Mouse (Mus musculus): ENCODE results near the gene Tom1l2. TPM values are rescaled to one million over a fixed set of nuclear protein-coding genes. Genes with fewer than 3 reads are reported as not detected.

Tom1l2 gene
- polyA plus RNA-seq, 1 experiment from 2014 or later, result 12.6 TPM

- H3K4me2 ChIP-seq, result no peak overlapping the region
- H3K27me3 ChIP-seq (replicated peaks; ENCODE audit: control insufficient read depth, insufficient read depth, low read length), result no peaks in the 10 kb centered on the region
- H3K4me1 ChIP-seq (replicated peaks; ENCODE audit: control insufficient read depth, insufficient read depth, low read length), result no peaks in the 10 kb centered on the region
- ATAC-seq (replicated peaks; ENCODE audit: low FRiP score) (no peak), DNase-seq (ENCODE audit: low spot score) (no peak)
- no peak overlapping the region for H3K27ac ChIP-seq (ENCODE audit: low read depth, low read length)
- 75% methylated on average over 7 of the region's 7 CpGs for WGBS
- H3K9me3 ChIP-seq (ENCODE audit: control insufficient read depth, low read length), result no peaks in the 10 kb centered on the region
- no peak overlapping the region for H3K4me3 ChIP-seq (ENCODE audit: low read depth, low read length)
- H3K9ac ChIP-seq (ENCODE audit: low read depth, low read length), result no peak overlapping the region
- no peaks in the 10 kb centered on the region for H3K36me3 ChIP-seq (ENCODE audit: control insufficient read depth, insufficient read depth, low read length)
These were observed 5.8 kb upstream of the Tom1l2 start for GRCm38 (mm10) chr11:60358548-60358947.

DNA sequence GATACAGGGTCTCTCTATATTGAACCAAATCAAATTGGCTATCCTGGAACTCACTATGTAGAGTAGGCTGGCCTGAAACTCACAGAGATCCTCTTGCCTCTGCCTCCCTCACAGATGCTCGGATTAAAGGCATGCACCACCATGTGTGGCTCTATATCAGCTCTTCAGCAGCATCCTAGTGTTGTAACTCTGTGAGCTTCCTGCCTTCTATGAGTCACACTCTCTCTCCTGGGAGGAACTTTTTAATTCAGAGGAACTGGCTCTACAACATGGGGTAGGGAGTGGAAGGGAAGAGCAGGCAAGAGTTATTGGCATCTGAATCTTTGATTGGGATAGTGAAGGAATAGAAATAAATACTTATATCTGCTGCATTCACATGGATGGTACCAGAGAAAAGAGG, 4.4 kb upstream of the Tom1l2 start:
- H3K4me2 ChIP-seq, result no peak overlapping the region
- H3K36me3 ChIP-seq (ENCODE audit: control insufficient read depth, insufficient read depth, low read length), result no peaks in the 10 kb centered on the region
- H3K4me1 ChIP-seq (replicated peaks; ENCODE audit: control insufficient read depth, insufficient read depth, low read length), result peaks cover 2% of the 10 kb centered on the region
- DNase-seq (ENCODE audit: low spot score), result no peak
- no peaks in the 10 kb centered on the region for H3K27me3 ChIP-seq (replicated peaks; ENCODE audit: control insufficient read depth, insufficient read depth, low read length)
- H3K9me3 ChIP-seq (ENCODE audit: control insufficient read depth, low read length), result no peaks in the 10 kb centered on the region
- H3K9ac ChIP-seq (ENCODE audit: low read depth, low read length), result no peak overlapping the region
- ATAC-seq (replicated peaks; ENCODE audit: low FRiP score), result no peak
- 34% methylated on average over 1 of the region's 1 CpGs for WGBS
- H3K4me3 ChIP-seq (ENCODE audit: low read depth, low read length), result no peak overlapping the region
- H3K27ac ChIP-seq (ENCODE audit: low read depth, low read length), result no peak overlapping the region

DNA sequence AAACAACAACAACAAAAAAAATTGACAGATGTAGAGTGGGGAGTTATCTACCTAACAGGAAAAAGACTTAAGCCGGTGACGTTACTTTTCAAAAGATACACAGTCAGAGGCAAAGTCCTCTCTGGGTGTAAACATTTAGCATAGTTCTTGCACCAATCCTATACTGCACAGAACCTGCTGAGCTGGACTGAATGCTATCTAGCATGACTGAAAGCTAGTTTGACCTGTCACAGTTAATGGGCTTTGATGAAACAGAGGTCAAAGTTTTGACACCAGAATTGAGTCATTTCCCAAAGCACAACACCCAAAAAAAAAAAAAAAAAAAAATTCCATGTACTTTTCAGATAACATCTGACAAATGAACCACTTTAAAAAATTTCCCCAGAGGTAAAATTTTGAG, 3.2 kb upstream of the Tom1l2 start:
- no peak for ATAC-seq (replicated peaks; ENCODE audit: low FRiP score)
- Histone ChIP-seq H3K27ac (ENCODE audit: low read depth, low read length) (no peak overlapping the region), H3K36me3 (ENCODE audit: control insufficient read depth, insufficient read depth, low read length) (no peaks in the 10 kb centered on the region), H3K9ac (ENCODE audit: low read depth, low read length) (no peak overlapping the region), H3K4me3 (ENCODE audit: low read depth, low read length) (no peak overlapping the region), H3K9me3 (ENCODE audit: control insufficient read depth, low read length) (no peaks in the 10 kb centered on the region), H3K27me3 (replicated peaks; ENCODE audit: control insufficient read depth, insufficient read depth, low read length) (no peaks in the 10 kb centered on the region), H3K4me2 (no peak overlapping the region), H3K4me1 (replicated peaks; ENCODE audit: control insufficient read depth, insufficient read depth, low read length) (peaks cover 9% of the 10 kb centered on the region)
- 80% methylated on average over 2 of the region's 2 CpGs for WGBS
- DNase-seq (ENCODE audit: low spot score), result no peak

- Histone ChIP-seq H3K4me1 (replicated peaks; ENCODE audit: control insufficient read depth, insufficient read depth, low read length) (peaks cover 9% of the 10 kb centered on the region), H3K9me3 (ENCODE audit: control insufficient read depth, low read length) (no peaks in the 10 kb centered on the region), H3K4me2 (peak overlapping the region; percentile 99), H3K9ac (ENCODE audit: low read depth, low read length) (peak overlapping the region; percentile 79), H3K36me3 (ENCODE audit: control insufficient read depth, insufficient read depth, low read length) (no peaks in the 10 kb centered on the region), H3K4me3 (ENCODE audit: low read depth, low read length) (peak overlapping the region; percentile 78), H3K27me3 (replicated peaks; ENCODE audit: control insufficient read depth, insufficient read depth, low read length) (no peaks in the 10 kb centered on the region), H3K27ac (ENCODE audit: low read depth, low read length) (peak overlapping the region; percentile 53; the same call in 1 of the 2 replicates)
- WGBS, result 17% methylated on average over 11 of the region's 11 CpGs
- DNase-seq (ENCODE audit: low spot score) (no peak), ATAC-seq (replicated peaks; ENCODE audit: low FRiP score) (no peak)
These were observed 757 bp downstream of the Tom1l2 start for GRCm38 (mm10) chr11:60351925-60352371.

GRCm38 (mm10) chr11:60351388-60351787, 1.3 kb downstream of the Tom1l2 start:
- H3K27ac ChIP-seq (ENCODE audit: low read depth, low read length), result peak overlapping the region; percentile 53; the same call in 1 of the 2 replicates
- no peak overlapping the region for H3K9ac ChIP-seq (ENCODE audit: low read depth, low read length)
- H3K4me2 ChIP-seq, result peak overlapping the region; percentile 99
- ATAC-seq (replicated peaks; ENCODE audit: low FRiP score) (no peak), DNase-seq (ENCODE audit: low spot score) (no peak)
- no peaks in the 10 kb centered on the region for H3K27me3 ChIP-seq (replicated peaks; ENCODE audit: control insufficient read depth, insufficient read depth, low read length)
- H3K9me3 ChIP-seq (ENCODE audit: control insufficient read depth, low read length), result no peaks in the 10 kb centered on the region
- 68% methylated on average over 2 of the region's 2 CpGs for WGBS
- H3K4me3 ChIP-seq (ENCODE audit: low read depth, low read length), result peak overlapping the region; percentile 78; the same call in 1 of the 2 replicates
- no peaks in the 10 kb centered on the region for H3K36me3 ChIP-seq (ENCODE audit: control insufficient read depth, insufficient read depth, low read length)
- H3K4me1 ChIP-seq (replicated peaks; ENCODE audit: control insufficient read depth, insufficient read depth, low read length), result peaks cover 9% of the 10 kb centered on the region

DNA sequence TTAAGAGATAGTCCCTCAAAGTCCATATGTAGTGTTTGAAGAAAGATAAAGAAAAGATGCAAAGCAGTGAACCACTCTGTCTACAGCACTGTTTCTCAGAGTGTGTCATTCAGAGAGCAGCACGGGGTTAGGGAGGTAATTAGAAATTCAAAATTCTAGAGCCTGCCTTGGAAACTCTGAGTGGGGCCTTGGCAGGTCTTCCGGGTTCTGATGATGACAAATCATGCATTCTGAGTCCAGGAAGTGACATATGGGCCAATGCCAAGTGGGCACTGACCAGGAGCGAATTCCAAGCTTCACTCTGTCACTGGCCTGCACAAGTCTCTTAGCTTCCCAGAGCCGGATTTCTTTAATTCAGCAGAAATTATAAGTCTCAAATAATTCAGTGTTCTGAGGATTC, 6.2 kb downstream of the Tom1l2 start:
- peaks cover 2% of the 10 kb centered on the region for H3K4me1 ChIP-seq (replicated peaks; ENCODE audit: control insufficient read depth, insufficient read depth, low read length)
- 74% methylated on average over 4 of the region's 4 CpGs for WGBS
- no peak overlapping the region for H3K4me2 ChIP-seq
- H3K9me3 ChIP-seq (ENCODE audit: control insufficient read depth, low read length), result no peaks in the 10 kb centered on the region
- DNase-seq (ENCODE audit: low spot score) (no peak), ATAC-seq (replicated peaks; ENCODE audit: low FRiP score) (no peak)
- no peaks in the 10 kb centered on the region for H3K36me3 ChIP-seq (ENCODE audit: control insufficient read depth, insufficient read depth, low read length)
- no peak overlapping the region for H3K27ac ChIP-seq (ENCODE audit: low read depth, low read length)
- H3K9ac ChIP-seq (ENCODE audit: low read depth, low read length), result no peak overlapping the region
- H3K4me3 ChIP-seq (ENCODE audit: low read depth, low read length), result no peak overlapping the region
- H3K27me3 ChIP-seq (replicated peaks; ENCODE audit: control insufficient read depth, insufficient read depth, low read length), result no peaks in the 10 kb centered on the region

DNA sequence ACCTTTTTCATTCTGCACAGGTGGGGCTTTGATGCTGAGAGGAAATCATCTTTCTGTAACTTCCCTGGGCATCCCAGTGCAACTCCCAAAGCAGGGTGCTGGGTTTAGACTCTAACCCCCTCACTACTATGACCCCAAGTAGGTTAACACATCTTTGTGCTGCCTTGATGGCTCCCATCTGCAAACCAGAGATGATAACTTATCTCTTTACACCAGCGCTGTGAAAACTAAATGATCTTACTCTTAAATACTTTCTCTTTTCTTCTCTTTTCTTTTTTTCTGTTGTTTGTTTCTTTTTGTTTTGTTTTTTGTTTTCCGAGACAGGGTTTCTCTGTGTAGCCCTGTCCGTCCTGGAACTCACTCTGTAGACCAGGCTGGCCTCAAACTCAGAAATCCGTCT, 6.8 kb downstream of the Tom1l2 start:
- Histone ChIP-seq H3K4me3 (ENCODE audit: low read depth, low read length) (no peak overlapping the region), H3K9ac (ENCODE audit: low read depth, low read length) (no peak overlapping the region), H3K27me3 (replicated peaks; ENCODE audit: control insufficient read depth, insufficient read depth, low read length) (no peaks in the 10 kb centered on the region), H3K4me1 (replicated peaks; ENCODE audit: control insufficient read depth, insufficient read depth, low read length) (no peaks in the 10 kb centered on the region; the same call in 1 of the 2 replicates), H3K36me3 (ENCODE audit: control insufficient read depth, insufficient read depth, low read length) (no peaks in the 10 kb centered on the region), H3K9me3 (ENCODE audit: control insufficient read depth, low read length) (no peaks in the 10 kb centered on the region), H3K27ac (ENCODE audit: low read depth, low read length) (no peak overlapping the region), H3K4me2 (no peak overlapping the region)
- DNase-seq (ENCODE audit: low spot score) (no peak), ATAC-seq (replicated peaks; ENCODE audit: low FRiP score) (no peak)
- 78% methylated on average over 4 of the region's 4 CpGs for WGBS

GRCm38 (mm10) chr11:60339361-60339760, 13.3 kb downstream of the Tom1l2 start:
- Histone ChIP-seq H3K4me2 (no peak overlapping the region), H3K4me1 (replicated peaks; ENCODE audit: control insufficient read depth, insufficient read depth, low read length) (no peaks in the 10 kb centered on the region), H3K27ac (ENCODE audit: low read depth, low read length) (no peak overlapping the region), H3K4me3 (ENCODE audit: low read depth, low read length) (no peak overlapping the region), H3K9me3 (ENCODE audit: control insufficient read depth, low read length) (no peaks in the 10 kb centered on the region), H3K36me3 (ENCODE audit: control insufficient read depth, insufficient read depth, low read length) (no peaks in the 10 kb centered on the region), H3K27me3 (replicated peaks; ENCODE audit: control insufficient read depth, insufficient read depth, low read length) (no peaks in the 10 kb centered on the region), H3K9ac (ENCODE audit: low read depth, low read length) (no peak overlapping the region)
- ATAC-seq (replicated peaks; ENCODE audit: low FRiP score), result no peak
- 91% methylated on average over 12 of the region's 12 CpGs for WGBS
- no peak for DNase-seq (ENCODE audit: low spot score)

DNA sequence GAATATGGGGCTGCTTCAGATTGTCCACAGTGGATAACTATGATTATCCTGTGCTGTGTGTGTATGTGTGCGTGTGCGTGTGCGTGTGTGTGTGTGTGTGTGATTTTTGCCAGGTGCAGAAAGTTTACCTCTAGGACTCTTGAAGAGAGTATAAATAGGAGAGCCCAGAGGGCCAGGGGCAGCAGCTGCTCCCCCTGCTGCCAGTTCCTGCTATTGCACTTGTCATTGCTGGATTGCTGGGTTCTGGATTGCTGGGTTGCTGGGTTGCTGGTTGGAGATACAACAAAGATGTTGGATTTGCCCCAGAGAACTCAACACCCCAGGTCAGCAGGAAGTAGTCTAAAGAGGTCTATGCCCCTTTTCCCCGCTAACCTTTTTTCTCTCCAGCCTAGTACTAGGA, 14.4 kb downstream of the Tom1l2 start:
- WGBS, result 70% methylated on average over 4 of the region's 4 CpGs
- Histone ChIP-seq H3K36me3 (ENCODE audit: control insufficient read depth, insufficient read depth, low read length) (no peaks in the 10 kb centered on the region), H3K4me3 (ENCODE audit: low read depth, low read length) (no peak overlapping the region), H3K4me2 (no peak overlapping the region), H3K27me3 (replicated peaks; ENCODE audit: control insufficient read depth, insufficient read depth, low read length) (no peaks in the 10 kb centered on the region), H3K27ac (ENCODE audit: low read depth, low read length) (no peak overlapping the region), H3K4me1 (replicated peaks; ENCODE audit: control insufficient read depth, insufficient read depth, low read length) (no peaks in the 10 kb centered on the region), H3K9me3 (ENCODE audit: control insufficient read depth, low read length) (no peaks in the 10 kb centered on the region), H3K9ac (ENCODE audit: low read depth, low read length) (no peak overlapping the region)
- DNase-seq (ENCODE audit: low spot score), result no peak
- ATAC-seq (replicated peaks; ENCODE audit: low FRiP score), result no peak

All from liver, embryonic 11.5 days (tissue).